Comparison of ENCODE assay signal across 1 mouse cellular context in genomic region chr19:10949112-10949511, GRCm38 (mm10).
TF ChIP-seq lines count a peak whose summit lies in the region.

Gene Ccdc86, minus strand, starts transcription at chr19:10949266.

TF ChIP-seq in CH12.LX, 34 proteins besides CTCF, POLR2A, EP300 and RAD21 (continued from another document):
- TF ChIP-seq MAX (IDR thresholded peaks at IDR 0.05; ENCODE audit: low read length) = peak; percentile 96
- peak; percentile 52; the same call in 1 of the 2 replicates for TF ChIP-seq IRF4 (IDR thresholded peaks at IDR 0.05; ENCODE audit: low read depth, low read length)
- no peak for TF ChIP-seq CHD1 (IDR thresholded peaks at IDR 0.05; ENCODE audit: low read depth, low read length)
- peak; percentile 96 for TF ChIP-seq BHLHE40 (IDR thresholded peaks at IDR 0.05; ENCODE audit: low read depth, low read length)
- peak; percentile 27; the same call in 1 of the 2 replicates for TF ChIP-seq GABPA (IDR thresholded peaks at IDR 0.05; ENCODE audit: insufficient replicate concordance, low read depth, low read length)
- TF ChIP-seq RCOR1 (conservative IDR thresholded peaks at IDR 0.05; ENCODE audit: low read depth, low read length) = peak; percentile 46; the same call in 1 of the 2 replicates
- TF ChIP-seq MYC (IDR thresholded peaks at IDR 0.05; ENCODE audit: low read depth, low read length) = peak; percentile 97
- peak; percentile 48; the same call in 1 of the 2 replicates for TF ChIP-seq TCF12 (IDR thresholded peaks at IDR 0.05; ENCODE audit: low read depth, low read length)
- TF ChIP-seq NRF1 (IDR thresholded peaks at IDR 0.05; ENCODE audit: low read depth, low read length) = peak; percentile 87
- no peak for TF ChIP-seq ZC3H11A (IDR thresholded peaks at IDR 0.05; ENCODE audit: low read depth, low read length)
- TF ChIP-seq USF1 (IDR thresholded peaks at IDR 0.05; ENCODE audit: low read depth, low read length) = peak; percentile 48; the same call in 1 of the 2 replicates
- peak; percentile 37 for TF ChIP-seq ETS1 (conservative IDR thresholded peaks at IDR 0.05; ENCODE audit: low read depth, low read length)
